Mouse (Mus musculus): ENCODE measurements around the gene Noc3l. TPM values are rescaled to one million over a fixed set of nuclear protein-coding genes. Genes with fewer than 3 reads are reported as not detected.

The Noc3l gene
- total and polyA plus RNA-seq, 3 experiments = 2.4 to 41.9 (median 13.7) TPM

DNA sequence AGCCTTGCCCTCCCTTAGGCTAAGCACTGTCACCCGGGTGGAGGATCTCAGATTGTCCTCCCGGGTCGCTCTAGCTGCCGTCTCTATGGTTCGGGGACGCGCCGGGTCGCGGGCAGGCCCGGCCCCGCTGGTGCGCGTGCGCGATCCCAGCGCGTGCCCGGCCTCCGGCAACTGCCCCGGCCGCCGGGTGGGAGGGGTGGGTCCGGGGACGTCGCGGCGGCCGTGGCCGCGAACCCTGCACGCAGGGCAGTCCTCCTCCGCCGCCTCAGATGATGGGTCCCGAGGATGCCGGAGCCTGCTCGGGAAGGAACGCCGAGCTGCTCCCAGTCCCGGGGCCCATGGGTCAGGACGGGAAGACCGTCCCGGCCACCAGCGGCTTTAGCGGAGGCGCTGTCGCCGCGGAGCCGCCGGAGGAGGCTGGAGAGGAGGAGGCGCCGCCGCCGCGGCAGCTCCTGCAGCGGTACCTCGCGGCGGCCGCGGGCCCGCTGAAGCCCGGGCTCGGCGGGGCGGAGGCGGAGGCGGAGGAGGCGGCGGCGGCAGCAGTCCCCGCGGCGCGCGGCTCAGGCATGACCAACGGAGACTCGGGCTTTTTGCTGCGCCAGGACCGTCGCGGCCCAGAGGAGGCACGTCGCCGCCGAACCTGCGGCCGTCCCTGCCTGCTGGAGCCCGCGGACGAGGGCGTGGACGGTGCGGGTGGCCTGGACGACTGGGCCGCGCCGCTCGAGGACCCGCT is 17.6 kb upstream of the Noc3l start, which contains the start of gene Tbc1d12:
TSS of gene Tbc1d12 (plus strand) at position 142 of the 733 bp plus-strand sequence.
- peak within 1 kb of the TSS; percentile 90 for H3K4me3 ChIP-seq (ENCODE audit: low read depth, low read length)

GRCm38 (mm10) chr19:38836084-38836437 is 17.0 kb upstream of the Noc3l start:
- no peaks in the 10 kb centered on the region for H3K27me3 ChIP-seq (ENCODE audit: insufficient read depth, low read length)
- H3K36me3 ChIP-seq (replicated peaks) = no peaks in the 10 kb centered on the region
- no peaks in the 10 kb centered on the region for H3K9me3 ChIP-seq (replicated peaks)
- DNase-seq (ENCODE audit: low spot score) (no peak), ATAC-seq (ENCODE audit: extremely low read depth, insufficient number of reproducible peaks, low FRiP score, poor library complexity, severe bottlenecking) (no peak)
- TF ChIP-seq CTCF (IDR thresholded peaks at IDR 0.05; ENCODE audit: low read depth, low read length) (no peak), TAL1 (conservative IDR thresholded peaks at IDR 0.05; ENCODE audit: low read depth, low read length) (no peak), POLR2AphosphoS5 (IDR thresholded peaks at IDR 0.05; ENCODE audit: insufficient replicate concordance, low read depth, low read length) (no peak), GATA2 (IDR thresholded peaks at IDR 0.05; ENCODE audit: borderline replicate concordance, low read depth, low read length) (no peak), GATA1 (IDR thresholded peaks at IDR 0.05; ENCODE audit: borderline replicate concordance, low read length) (no peak)
- peak overlapping the region; percentile 90 for H3K4me3 ChIP-seq (ENCODE audit: low read depth, low read length)
- H3K4me1 ChIP-seq (ENCODE audit: insufficient read depth, low read depth, low read length) = peaks cover 16% of the 10 kb centered on the region

More for the DNA sequence above, 17.6 kb upstream of the Noc3l start, which contains the start of gene Tbc1d12:
- DNase-seq (ENCODE audit: low spot score) (peak; percentile 89), ATAC-seq (ENCODE audit: extremely low read depth, insufficient number of reproducible peaks, low FRiP score, poor library complexity, severe bottlenecking) (peak; percentile 63)
- Histone ChIP-seq H3K4me1 (ENCODE audit: insufficient read depth, low read depth, low read length) (peaks cover 16% of the 10 kb centered on the region), H3K27me3 (ENCODE audit: insufficient read depth, low read length) (no peaks in the 10 kb centered on the region), H3K36me3 (replicated peaks) (peaks cover 2% of the 10 kb centered on the region), H3K9me3 (replicated peaks) (no peaks in the 10 kb centered on the region)
- TF ChIP-seq GATA1 (IDR thresholded peaks at IDR 0.05; ENCODE audit: borderline replicate concordance, low read length) (no peak), TAL1 (conservative IDR thresholded peaks at IDR 0.05; ENCODE audit: low read depth, low read length) (no peak), CTCF (IDR thresholded peaks at IDR 0.05; ENCODE audit: low read depth, low read length) (no peak), POLR2AphosphoS5 (IDR thresholded peaks at IDR 0.05; ENCODE audit: insufficient replicate concordance, low read depth, low read length) (no peak), GATA2 (IDR thresholded peaks at IDR 0.05; ENCODE audit: borderline replicate concordance, low read depth, low read length) (no peak)

DNA sequence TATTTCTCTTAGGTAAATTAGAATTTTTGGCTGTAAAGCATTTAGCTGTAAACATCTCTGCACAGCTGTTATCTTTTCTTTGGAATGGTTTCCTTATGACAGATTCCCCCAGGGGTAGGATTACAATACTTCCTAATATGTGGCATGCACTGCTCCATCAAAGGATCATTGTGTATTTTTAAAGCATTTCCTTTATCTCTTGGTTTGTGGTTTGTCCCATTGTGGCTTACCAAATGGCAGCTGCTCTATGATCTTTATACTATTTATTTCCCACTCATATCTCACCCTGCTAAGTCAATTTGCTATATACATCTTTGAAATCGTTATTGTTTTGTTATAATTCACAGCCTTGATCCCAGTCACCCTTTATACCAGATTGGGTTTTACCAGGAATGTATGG is 14.2 kb upstream of the Noc3l start:
- no peaks in the 10 kb centered on the region for H3K36me3 ChIP-seq (replicated peaks)
- ATAC-seq (ENCODE audit: extremely low read depth, insufficient number of reproducible peaks, low FRiP score, poor library complexity, severe bottlenecking) (no peak), DNase-seq (ENCODE audit: low spot score) (no peak)
- H3K4me3 ChIP-seq (ENCODE audit: low read depth, low read length) = no peak overlapping the region
- TF ChIP-seq POLR2AphosphoS5 (IDR thresholded peaks at IDR 0.05; ENCODE audit: insufficient replicate concordance, low read depth, low read length) (no peak), TAL1 (conservative IDR thresholded peaks at IDR 0.05; ENCODE audit: low read depth, low read length) (no peak), GATA2 (IDR thresholded peaks at IDR 0.05; ENCODE audit: borderline replicate concordance, low read depth, low read length) (no peak)
- H3K9me3 ChIP-seq (replicated peaks) = no peaks in the 10 kb centered on the region
- no peaks in the 10 kb centered on the region for H3K27me3 ChIP-seq (ENCODE audit: insufficient read depth, low read length)
- peaks cover 15% of the 10 kb centered on the region for H3K4me1 ChIP-seq (ENCODE audit: insufficient read depth, low read depth, low read length)

DNA sequence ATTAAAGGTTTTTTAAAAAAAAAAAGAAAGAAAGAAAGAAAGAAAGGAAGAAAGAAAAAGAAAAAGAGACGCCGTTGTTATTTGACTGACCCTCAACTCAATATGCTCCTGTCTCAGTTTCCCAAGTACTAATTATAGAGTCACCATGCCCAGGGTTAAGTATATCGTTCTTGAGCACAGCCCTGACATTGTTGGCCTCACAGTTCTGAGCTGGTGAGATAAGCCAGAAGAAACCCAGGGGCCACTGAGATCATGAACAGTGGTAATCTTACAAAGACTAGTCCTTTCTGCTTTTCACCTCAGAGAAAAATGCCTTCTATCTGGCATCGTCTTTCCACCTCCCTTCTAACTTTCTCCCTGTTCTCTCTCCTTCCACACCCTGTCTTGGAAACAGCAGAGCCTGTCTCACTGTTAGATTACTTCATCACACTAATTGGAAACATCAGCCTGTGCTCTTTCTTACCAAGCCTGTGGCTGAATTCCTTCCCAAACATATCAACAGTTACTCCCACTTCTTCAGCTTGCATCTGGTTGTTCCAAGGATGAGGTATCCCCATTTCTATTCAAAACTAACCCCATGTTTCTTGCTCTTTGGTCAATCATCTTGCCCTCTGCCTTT is 1.3 kb upstream of the Noc3l start:
- Histone ChIP-seq H3K4me1 (ENCODE audit: insufficient read depth, low read depth, low read length) (peaks cover 42% of the 10 kb centered on the region), H3K9me3 (replicated peaks) (no peaks in the 10 kb centered on the region), H3K27me3 (ENCODE audit: insufficient read depth, low read length) (no peaks in the 10 kb centered on the region), H3K36me3 (replicated peaks) (peaks cover 22% of the 10 kb centered on the region), H3K4me3 (ENCODE audit: low read depth, low read length) (no peak overlapping the region; the same call in 1 of the 2 replicates)
- DNase-seq (ENCODE audit: low spot score) (peak; percentile 27), ATAC-seq (ENCODE audit: extremely low read depth, insufficient number of reproducible peaks, low FRiP score, poor library complexity, severe bottlenecking) (0 out of 2 replicates have a peak, but pooled peaks have one; percentile 51)
- TF ChIP-seq TAL1 (conservative IDR thresholded peaks at IDR 0.05; ENCODE audit: low read depth, low read length) (peak; percentile 66), GATA1 (IDR thresholded peaks at IDR 0.05; ENCODE audit: borderline replicate concordance, low read length) (no peak)

- peaks cover 42% of the 10 kb centered on the region for H3K4me1 ChIP-seq (ENCODE audit: insufficient read depth, low read depth, low read length)
- DNase-seq (ENCODE audit: low spot score) = no peak
- no peaks in the 10 kb centered on the region for H3K9me3 ChIP-seq (replicated peaks)
- peak overlapping the region; percentile 88 for H3K4me3 ChIP-seq (ENCODE audit: low read depth, low read length)
- H3K36me3 ChIP-seq (replicated peaks) = peaks cover 31% of the 10 kb centered on the region
- TF ChIP-seq CTCF (IDR thresholded peaks at IDR 0.05; ENCODE audit: low read depth, low read length) (no peak), GATA1 (IDR thresholded peaks at IDR 0.05; ENCODE audit: borderline replicate concordance, low read length) (no peak)
- ATAC-seq (ENCODE audit: extremely low read depth, insufficient number of reproducible peaks, low FRiP score, poor library complexity, severe bottlenecking) = no peak
- H3K27me3 ChIP-seq (ENCODE audit: insufficient read depth, low read length) = no peaks in the 10 kb centered on the region
These were observed 378 bp upstream of the Noc3l start for GRCm38 (mm10) chr19:38819427-38819802.

- peaks cover 42% of the 10 kb centered on the region for H3K4me1 ChIP-seq (ENCODE audit: insufficient read depth, low read depth, low read length)
- DNase-seq (ENCODE audit: low spot score) (no peak), ATAC-seq (ENCODE audit: extremely low read depth, insufficient number of reproducible peaks, low FRiP score, poor library complexity, severe bottlenecking) (no peak)
These were observed 846 bp downstream of the Noc3l start for GRCm38 (mm10) chr19:38818191-38818590.

More at GRCm38 (mm10) chr19:38818191-38818590, 846 bp downstream of the Noc3l start:
- Histone ChIP-seq H3K4me3 (ENCODE audit: low read depth, low read length) (peak overlapping the region; percentile 88), H3K9me3 (replicated peaks) (no peaks in the 10 kb centered on the region), H3K27me3 (ENCODE audit: insufficient read depth, low read length) (no peaks in the 10 kb centered on the region), H3K36me3 (replicated peaks) (peaks cover 43% of the 10 kb centered on the region)
- TF ChIP-seq POLR2AphosphoS5 (IDR thresholded peaks at IDR 0.05; ENCODE audit: insufficient replicate concordance, low read depth, low read length) = no peak
- TF ChIP-seq GATA1 (IDR thresholded peaks at IDR 0.05; ENCODE audit: borderline replicate concordance, low read length) = no peak
- no peak for TF ChIP-seq CTCF (IDR thresholded peaks at IDR 0.05; ENCODE audit: low read depth, low read length)
- TF ChIP-seq GATA2 (IDR thresholded peaks at IDR 0.05; ENCODE audit: borderline replicate concordance, low read depth, low read length) = no peak
- TF ChIP-seq TAL1 (conservative IDR thresholded peaks at IDR 0.05; ENCODE audit: low read depth, low read length) = no peak

Data from G1E (cell line).